Mouse (Mus musculus) adrenal gland (tissue): ENCODE measurements around the gene Sf3b4.

ENCODE experiments used
- intact Hi-C: fragments of 180-260 bp; cut with DNase I; formaldehyde crosslinking; loops from one replicate; pipeline ENCODE4 v1.15.1; 2025
- long read RNA-seq, 2 experiments: library from polyadenylated mRNA; unstranded; transcript quantifications; one replicate each; pipeline ENCODE4 v2.0.0; 2020; ENCODE audit warnings: borderline replicate concordance in 1 of 2; ENCODE audit not compliant: insufficient replicate concordance in 1 of 2

Sf3b4 gene
- long read RNA-seq, experiment 1, transcript Sf3b4-201 (6 exons, 1,915 nt): major isoform, 35 of 38 reads
- long read RNA-seq, experiment 1, partial matches to known transcripts: 2 of 38 reads
- long read RNA-seq, experiment 1, other reads (novel, unspliced or antisense): 1 of 38 reads
- long read RNA-seq, experiment 2, transcript Sf3b4-201 (6 exons, 1,915 nt): major isoform, 33 of 37 reads
- long read RNA-seq, experiment 2, partial matches to known transcripts: 3 of 37 reads
- long read RNA-seq, experiment 2, other reads (novel, unspliced or antisense): 1 of 37 reads

DNA sequence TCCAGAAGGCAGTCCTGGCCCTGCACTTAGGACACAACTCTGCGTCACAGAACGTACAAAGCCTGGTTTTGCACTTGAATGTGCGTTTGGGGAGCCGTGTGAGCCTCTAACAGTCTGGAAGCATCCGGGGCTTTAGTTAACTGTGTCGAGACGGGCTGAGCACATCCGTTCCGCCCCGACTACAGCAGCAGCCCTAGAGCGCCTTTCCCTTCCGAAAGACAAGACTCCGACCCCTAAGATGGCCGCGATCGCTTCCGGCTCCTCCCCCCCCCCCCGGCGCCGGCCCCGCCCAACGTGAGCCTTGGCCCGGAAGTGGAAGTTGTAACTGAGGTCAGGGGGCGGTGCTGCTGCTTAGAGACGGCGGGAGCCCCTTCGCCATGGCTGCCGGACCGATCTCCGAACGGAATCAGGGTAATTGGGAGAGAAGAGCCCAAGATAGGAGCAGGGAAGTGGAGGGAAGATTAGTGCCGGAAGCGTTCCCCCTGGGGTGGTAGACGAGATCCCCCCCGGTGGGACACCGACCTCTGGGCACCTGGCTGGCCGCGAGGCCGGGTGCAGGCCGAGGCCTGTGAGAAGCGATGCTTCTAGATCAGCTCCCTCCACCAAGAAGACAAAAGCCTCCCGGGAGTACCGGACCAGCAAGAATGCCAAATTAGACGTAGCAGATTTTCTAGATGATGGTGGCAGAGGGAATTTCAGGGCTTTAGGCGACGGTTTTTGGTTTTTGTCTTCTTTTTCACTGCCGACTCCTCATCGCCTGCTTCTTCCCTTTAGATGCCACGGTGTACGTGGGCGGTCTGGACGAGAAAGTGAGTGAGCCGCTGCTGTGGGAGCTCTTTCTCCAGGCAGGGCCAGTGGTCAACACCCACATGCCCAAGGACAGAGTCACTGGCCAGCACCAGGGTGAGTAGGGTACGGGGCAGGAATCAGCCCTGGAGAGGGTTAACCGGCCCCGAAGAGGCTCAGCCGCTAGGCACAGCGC is at the start of gene Sf3b4:
Gene Sf3b4, plus strand, starts transcription at position 136 of the 982 bp plus-strand sequence.
- intact Hi-C loops: no loop called here

DNA sequence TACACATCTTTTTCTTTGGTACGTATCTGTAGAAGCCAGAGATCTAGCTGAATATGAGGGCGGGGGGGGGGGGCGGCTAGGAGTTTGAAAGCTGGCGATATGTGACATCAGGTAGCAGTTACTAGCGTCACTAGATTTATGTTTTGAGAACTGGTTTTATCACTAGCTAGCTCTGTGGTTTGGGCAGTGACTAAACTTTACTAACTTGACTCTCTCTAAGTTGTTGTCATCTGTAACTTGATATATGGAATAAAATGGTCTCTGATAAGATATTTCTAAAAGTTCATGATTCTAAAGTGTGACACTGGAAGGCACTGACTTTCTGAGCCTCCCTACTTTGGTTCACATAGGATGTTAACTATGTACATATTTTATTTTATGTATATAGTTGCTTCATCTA is 47.9 kb upstream of the Sf3b4 start:
- intact Hi-C loops: no loop called here

DNA sequence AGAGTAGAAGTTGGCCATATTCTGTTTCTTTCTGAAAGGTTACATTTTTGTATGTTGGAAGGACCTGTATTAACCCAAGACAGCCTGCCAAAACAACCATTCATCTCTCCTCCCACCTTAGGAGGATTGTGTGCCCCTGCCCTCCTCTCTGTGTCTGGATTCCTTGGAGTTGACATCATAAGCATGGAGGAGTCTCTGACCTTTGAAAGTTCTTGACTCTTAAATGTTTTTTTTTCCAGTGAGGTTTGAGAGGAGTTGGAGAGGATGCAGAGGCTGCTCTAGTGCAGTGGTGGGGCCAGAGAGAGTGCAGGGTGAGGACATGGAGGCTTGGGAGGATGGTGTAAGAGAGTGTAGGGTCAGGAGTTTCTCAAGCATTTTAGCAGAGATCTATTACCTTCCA is 44.0 kb upstream of the Sf3b4 start:
- intact Hi-C loops: no loop called here

DNA sequence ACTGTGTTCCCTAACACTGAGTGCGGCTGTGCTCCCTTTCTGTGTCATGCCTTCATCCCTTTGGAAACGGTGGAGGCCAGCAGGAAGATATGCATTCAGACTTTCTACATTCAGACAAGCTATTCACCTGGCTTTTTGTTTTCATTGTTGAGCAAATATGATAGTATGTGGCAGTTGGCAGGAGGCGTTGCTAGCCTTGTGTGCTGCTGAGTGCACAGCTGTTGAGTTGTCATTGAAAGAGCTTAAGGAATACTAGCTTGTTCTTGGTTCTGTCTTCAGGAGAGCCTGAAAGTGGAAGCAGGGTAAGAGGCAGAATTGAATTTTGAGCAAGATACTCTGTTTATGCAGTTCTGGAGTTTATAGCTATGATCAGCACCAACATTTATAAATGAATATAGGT is 39.7 kb upstream of the Sf3b4 start:
- intact Hi-C loops: no loop called here

DNA sequence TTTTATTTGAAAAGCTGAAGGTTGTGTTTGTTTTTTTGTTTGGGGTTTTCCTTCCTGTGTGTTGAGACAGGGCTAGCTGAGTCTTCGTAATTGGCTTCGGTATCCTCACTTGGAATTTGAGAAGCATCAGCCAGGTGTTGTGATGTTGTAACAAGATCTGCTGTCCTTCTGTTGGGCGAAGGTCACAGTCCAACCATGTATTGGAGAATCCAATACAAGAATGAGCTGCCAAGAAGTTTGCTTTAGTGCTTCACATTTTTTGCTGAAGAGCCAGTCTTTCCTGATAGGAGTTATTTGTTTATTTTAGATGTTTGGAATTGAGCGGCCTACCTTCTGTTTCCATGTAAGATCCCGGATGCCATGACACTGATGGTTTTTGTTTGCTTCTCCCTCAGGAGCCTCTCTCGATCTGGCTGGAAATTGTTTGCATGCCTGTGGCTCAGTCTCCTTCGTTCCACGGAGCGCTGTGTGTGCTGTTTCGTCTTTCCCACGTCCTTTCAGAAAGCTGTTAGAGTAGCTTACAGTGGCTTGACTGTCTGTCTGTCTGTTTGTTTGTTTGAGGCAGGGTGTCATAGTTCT is 38.7 kb upstream of the Sf3b4 start:
- intact Hi-C loops: no loop called here

- intact Hi-C loops: no loop called here
These were observed 37.1 kb upstream of the Sf3b4 start for GRCm38 (mm10) chr3:96135011-96135410.

- intact Hi-C loops: loop anchor here (5.0 kb wide), 3 partner anchors 66 to 181 kb away; no protein-coding TSS in a partner anchor
These were observed 24.2 kb upstream of the Sf3b4 start for GRCm38 (mm10) chr3:96147950-96148349.

DNA sequence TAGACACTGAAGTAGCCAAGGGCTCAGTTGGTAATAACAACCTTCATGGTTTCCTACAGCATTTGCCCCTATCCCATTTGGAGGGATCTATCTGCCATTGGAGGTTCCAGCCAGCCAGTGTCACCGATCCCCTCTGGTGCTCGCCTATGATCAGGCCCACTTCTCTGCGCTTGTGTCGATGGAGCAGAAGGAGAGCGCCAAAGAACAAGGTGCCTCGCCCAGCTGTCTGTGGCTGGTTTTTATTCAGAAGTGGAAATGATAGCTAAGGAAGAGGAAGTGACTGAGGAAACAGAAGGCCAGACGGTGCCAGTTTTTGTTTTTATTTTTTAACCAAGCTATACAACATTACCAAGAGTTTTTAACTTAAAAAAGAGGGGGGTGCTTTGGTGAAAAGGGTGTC is 20.3 kb upstream of the Sf3b4 start:
- intact Hi-C loops: loop anchor here (10.0 kb wide), 1 partner anchor 277 kb away; the partner anchor contains the start of gene Mrps21

- intact Hi-C loops: loop anchor here (10.0 kb wide), 1 partner anchor 278 kb away; the partner anchor contains the start of gene Mrps21
These were observed 19.5 kb upstream of the Sf3b4 start for GRCm38 (mm10) chr3:96152611-96153010.

DNA sequence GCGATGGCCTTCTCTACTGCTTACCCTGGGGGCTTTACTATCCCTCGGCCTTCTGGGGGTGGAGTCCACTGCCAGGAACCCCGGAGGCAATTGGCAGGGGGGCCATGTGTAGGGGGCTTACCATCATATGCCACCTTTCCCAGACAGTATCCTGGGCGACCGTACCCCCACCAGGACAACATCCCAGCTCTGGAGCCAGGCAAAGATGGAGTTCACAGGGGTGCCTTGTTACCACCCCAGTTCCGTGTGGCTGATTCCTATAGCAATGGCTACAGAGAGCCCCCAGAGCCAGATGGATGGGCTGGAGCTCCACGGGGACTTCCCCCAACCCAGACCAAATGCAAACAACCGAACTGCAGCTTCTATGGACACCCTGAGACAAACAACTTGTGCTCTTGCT is 16.6 kb upstream of the Sf3b4 start:
- intact Hi-C loops: loop anchor here (10.0 kb wide), 1 partner anchor 281 kb away; the partner anchor contains the start of gene Mrps21

- intact Hi-C loops: loop anchor here (5.0 to 10.0 kb wide), 2 partner anchors 57 to 285 kb away; partner anchors contain the start of genes Bola1, Hist2h2ab and Mrps21
These were observed 12.3 kb upstream of the Sf3b4 start for GRCm38 (mm10) chr3:96159820-96160219.

DNA sequence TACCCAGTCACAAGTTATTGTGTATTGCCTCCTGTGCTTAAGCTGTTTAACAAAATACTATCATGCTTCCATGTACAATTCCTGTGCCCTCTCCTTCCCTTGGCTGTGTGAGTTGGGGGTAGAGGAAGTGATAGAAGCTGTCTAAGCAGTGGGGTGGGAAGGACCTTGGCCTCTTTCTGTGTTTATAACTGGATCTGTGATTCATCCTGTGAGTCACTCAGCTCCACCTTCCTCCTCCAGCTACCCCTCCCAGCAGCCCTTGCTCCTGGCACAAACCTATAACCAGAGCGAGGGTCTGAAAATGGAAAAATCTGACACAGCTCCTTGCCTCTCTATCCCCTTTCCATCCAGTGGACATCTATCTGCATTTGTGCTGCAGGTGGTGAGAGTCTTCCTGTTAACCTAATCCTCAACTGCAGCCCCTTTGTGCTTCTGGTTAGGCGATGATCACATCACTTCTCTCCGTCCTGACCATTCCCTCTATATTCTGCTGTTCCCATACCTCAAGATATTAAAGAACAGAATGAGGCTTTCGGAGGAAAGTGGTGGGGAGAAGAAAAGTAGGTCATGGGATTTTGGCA is 11.8 kb upstream of the Sf3b4 start:
- intact Hi-C loops: loop anchor here (5.0 kb wide), 1 partner anchor 57 kb away; the partner anchor contains the start of genes Bola1 and Hist2h2ab

GRCm38 (mm10) chr3:96160803-96161516 is 11.2 kb upstream of the Sf3b4 start:
- intact Hi-C loops: loop anchor here (5.0 kb wide), 1 partner anchor 56 kb away; the partner anchor contains the start of genes Bola1 and Hist2h2ab

- intact Hi-C loops: loop anchor here (5.0 kb wide), 1 partner anchor 55 kb away; the partner anchor contains the start of genes Bola1 and Hist2h2ab
These were observed 10.0 kb upstream of the Sf3b4 start, which contains the start of gene Mtmr11 for GRCm38 (mm10) chr3:96161869-96162840. Gene Mtmr11, plus strand, starts transcription at chr3:96162004.

DNA sequence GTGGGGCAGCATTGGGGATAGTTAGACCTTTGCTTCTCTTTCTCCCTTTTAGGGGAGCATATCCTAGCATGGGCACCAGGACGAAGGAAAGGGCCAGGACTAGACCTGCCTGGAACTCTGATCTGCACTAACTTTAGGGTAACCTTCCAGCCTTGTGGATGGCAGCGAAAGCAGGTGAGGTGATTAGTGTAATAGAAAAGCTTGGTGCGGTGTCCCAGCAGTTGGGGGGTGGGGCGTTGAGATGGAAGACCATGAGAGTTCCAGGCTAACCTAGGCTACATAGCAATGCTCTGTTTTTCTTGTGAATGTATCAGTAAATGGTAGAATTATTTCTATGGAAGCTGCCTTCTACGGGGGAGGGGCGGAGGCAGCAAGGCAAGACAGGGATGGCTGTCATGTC is 9.1 kb upstream of the Sf3b4 start:
- intact Hi-C loops: loop anchor here (5.0 kb wide), 1 partner anchor 54 kb away; the partner anchor contains the start of genes Bola1 and Hist2h2ab

DNA sequence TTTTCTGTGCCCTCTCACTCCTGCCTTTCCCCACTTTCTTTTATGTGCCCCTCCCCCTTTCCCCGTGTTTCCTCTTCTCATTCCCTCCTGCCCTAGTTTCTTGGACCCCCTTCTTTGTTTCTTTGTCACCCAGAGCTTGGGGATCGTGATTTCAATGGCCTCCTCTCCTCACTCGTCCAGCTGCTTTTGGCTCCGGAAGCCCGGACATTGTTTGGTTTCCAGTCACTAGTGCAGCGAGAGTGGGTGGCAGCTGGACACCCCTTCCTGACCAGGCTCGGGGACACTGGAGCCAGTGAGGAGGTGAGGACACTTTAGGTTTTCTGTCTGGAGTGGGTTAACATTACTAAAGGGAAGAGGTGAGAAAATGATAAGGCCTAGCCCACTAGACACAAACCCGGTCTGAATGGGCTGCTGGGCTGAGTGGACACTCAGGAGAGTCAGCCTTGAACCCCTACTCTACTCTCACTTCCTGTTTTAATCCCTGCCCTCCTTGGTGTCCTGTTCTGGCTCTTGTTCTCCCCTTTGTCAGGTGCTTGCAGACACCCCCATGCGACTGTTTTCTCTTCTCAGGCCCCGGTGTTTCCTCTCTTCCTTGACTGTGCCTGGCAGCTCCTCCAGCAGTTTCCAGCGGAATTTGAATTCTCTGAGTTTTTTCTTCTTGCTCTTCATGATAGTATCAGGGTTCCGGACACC is 3.5 kb upstream of the Sf3b4 start:
- intact Hi-C loops: no loop called here

DNA sequence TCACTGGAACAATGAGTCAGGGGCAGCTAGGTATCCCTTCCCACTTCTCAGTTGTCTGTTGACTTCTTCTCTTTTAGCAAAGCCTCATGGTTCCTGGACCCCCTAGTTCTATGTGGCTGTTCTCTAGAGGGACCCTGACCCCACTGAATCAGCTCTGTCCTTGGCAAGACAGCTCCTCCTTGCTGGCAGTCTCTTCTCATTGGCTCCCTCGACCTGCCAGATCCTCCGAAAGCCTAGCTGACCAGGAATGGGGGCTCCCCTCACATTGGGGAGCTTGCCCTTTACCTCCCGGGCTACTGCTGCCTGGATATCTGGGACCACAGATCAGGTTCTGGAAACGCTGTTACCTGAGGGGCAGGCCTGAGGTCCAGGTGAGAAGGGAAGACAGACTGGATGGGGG is 1.9 kb upstream of the Sf3b4 start:
- intact Hi-C loops: no loop called here

DNA sequence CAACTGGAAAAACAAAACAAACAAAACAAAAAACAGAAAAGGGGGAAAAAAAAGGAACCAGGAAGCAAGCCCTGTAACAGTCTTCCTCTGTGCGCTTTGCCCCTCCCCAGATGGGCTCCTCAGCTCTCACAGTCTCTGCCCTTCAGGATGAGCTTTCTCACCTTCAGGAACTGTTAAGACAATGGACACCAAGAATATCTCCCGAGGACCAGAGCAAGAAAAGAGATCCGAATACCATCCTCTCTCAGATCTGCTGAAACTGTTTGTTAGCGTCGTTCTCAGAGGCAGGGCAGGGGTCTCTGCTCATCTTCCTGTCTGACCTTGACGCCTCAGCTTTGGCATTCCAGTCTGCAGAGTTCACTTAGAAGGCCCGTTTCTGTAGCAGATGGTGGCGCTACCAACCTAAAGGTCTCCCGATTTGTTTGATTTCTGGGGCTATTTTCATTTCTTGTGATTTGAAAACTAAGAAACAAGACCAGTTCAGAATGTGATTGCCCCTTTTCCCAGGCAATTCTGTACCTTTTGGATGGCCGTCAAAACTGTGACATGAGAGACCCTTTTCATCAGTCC is 1.1 kb upstream of the Sf3b4 start:
- intact Hi-C loops: no loop called here
